Mouse (Mus musculus) heart, postnatal 25 days (tissue): Measurements from ENCODE around the gene Rrp9. TPM values are rescaled to one million over a fixed set of nuclear protein-coding genes. Genes with fewer than 3 reads are reported as not detected.

Source experiments
- DNase-seq: peaks from one replicate; pipeline ENCODE4 v3.0.0; 2022; ENCODE audit warnings: low spot score
- intact Hi-C: fragments of 180-260 bp; cut with DNase I; formaldehyde crosslinking; loops from one replicate; pipeline ENCODE4 v1.15.1; 2025
- total RNA-seq, 2 experiments: library from RNA; stranded (reverse); gene quantifications; 2 replicates each; pipeline ENCODE4 v1.2.3; 2021

Rrp9 gene
- total RNA-seq, 2 experiments from 2014 or later = 19.7 to 23.5 TPM

DNA sequence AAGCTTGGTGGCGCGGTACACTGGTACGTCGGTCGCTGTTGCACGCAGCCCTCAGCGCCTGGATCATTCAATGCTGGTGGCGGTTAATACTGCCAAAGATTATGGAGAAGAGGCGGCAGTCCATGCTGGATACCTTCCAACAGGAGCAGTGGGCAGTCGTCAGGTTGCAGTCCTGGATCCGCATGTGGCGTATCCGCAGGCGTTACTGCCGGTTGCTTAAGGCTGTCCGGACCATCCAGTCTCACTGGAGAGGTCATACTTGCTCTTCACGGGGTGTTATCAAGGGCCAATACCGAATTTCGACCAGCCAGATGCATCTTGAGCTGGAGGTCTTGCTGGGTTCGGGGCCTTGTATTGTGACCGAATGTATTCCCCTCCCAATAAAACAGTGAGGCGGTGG lies 26.1 kb downstream of the Rrp9 start:
- DNase-seq = no peak
- intact Hi-C loops = no loop called here

DNA sequence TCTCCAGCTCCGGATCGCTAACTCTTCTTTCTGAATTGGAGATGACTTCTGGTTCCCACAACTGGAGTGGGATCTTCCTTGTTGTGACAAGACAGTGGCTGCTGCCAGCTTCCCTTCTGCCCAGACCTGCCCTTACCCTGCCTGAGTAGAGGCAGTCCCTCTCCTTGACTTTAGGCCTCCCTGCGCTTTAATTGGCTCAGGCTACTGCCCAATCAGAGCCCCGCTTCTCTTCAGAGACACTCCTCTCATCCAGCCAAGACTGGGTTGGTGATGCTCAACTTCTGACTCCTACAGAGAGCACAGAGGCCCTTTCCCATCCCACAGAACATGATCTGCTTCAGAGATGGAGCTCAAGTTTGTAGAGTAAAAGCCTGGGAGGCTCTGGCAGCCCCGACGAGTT lies 28.5 kb downstream of the Rrp9 start:
- DNase-seq = no peak
- intact Hi-C loops = no loop called here

DNA sequence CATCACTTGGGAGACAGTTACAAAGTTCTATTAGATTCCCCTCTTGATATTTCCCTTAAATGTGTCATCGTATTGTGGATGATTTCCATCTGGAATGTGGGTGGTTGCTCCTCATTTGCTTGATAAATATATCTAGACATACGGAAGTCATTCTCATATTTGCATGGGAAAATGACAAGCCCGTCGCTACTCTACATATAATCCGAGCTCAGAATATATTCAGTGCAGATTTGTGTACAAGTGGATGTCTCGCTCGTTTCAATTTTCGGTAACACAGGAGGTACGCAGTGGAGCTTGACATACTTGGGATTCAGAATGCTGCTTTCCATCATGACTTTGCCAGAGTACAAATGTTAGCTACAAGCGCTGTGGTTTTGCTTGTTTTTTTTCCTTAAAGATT lies 33.6 kb downstream of the Rrp9 start:
- no peak for DNase-seq
- intact Hi-C loops = no loop called here

DNA sequence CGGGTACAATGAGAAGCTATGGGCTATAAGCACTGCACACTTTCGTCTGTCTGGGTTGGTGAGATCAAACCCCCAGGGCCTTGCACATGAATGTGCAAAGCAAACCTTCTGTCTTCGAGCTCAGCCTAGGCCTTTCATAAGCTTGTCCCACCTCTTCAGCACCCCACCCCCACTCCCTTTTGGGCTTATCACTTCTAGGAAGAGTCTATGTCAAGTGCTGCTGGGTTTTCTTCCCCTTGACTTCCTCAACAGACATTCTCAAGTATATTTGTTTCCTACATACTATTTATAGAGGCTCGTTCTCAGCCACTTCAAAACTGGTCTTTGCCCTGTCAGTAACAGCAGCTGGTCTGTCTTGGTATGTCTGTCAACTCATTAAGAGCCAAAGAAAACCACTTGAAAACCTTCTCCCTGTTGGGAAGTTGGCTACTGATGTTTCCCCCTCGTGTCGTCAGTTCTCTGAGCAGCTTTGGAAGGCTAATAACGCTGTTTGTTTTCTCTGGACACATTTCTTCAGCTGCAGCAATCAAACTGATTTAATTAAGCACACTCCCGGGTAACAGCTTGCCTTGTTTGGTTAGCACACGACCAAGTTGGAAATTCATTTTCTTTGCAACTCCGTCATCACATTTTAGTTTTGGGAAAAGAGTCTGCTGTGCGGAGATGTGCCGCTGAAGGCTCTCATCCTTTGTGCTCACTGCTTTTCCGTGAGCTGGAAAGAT lies 37.1 kb downstream of the Rrp9 start:
- intact Hi-C loops = no loop called here
- DNase-seq = no peak

DNA sequence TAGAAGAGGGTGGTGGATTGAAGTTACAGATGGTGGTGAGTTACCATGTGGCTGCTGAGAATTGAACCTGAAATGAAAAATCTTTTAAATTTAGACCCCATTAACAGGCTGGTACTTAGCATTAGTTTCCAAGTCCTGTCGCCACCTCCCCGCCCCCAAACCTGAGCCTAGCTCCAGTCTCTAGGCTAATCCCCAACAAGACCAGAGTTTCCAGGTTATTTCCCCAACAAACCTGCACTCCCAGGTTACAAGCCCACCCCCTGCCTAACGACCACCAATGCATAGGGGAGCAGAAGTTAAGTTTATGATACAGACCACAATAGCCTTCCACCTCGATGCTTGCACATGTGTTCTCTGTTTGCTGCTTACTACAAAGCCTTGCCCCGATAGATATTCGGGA lies 37.8 kb downstream of the Rrp9 start:
- intact Hi-C loops = no loop called here
- no peak for DNase-seq

DNA sequence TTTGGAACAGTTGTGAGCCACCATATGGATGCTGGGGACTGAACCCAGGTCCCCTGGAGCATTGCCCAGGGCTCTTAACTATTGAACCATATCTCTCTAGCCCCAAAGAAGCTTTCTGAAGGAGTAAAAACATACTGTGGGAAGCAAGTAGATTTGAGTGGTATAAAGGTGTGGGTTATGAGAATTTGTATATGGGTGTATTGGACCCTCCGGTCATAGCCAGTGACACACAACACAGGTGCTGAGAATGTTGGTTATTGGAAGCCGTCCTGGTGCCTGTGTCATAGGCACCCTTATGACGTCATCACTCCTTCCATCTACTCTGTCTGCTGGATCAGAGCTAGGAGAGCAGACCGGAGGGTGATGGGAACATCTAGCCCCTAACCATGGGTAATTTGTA lies 38.5 kb downstream of the Rrp9 start, which contains the start of gene Iqcf5:
TSS of gene Iqcf5 (plus strand) at position 301 of the 400 bp plus-strand sequence.
- intact Hi-C loops = no loop called here
- DNase-seq = no peak

DNA sequence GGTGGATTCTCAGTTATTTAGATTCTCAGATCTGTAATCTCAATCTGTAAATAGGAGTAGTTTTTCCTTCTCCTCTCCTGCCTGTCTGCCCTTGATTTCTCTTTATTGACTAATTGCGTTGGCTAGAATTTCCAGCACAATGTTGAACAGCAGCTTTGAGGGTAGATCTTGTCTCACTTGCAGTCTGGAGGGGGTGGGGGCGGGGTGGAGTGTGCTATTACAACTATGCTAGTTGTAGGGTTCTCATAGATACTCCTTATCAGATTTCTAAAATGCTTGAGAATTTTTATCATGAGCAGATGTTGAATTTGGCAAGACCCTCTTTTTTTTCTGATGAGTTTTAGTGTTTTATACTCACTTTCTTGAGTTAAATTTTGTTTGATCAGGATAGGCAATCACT lies 43.7 kb downstream of the Rrp9 start:
- no peak for DNase-seq
- intact Hi-C loops = no loop called here

DNA sequence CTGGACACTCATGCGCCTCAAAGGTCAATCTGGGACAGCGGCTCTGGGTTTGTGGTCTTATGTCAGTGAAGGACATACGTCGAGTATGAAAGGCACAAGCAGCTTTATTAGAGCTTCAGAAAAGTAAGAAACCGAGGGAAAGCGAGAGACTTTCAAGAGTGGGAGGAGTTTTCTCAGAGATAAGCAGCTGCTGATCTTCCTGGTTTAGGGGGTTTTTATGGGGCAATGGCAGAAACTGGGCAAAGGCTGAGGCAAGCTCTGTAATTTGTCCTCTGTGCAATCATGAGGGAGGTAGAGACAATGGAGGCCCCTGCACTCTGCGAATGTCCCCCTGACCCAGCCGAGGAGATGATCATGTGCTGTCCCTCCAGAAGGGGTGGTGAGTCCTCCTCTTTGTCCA lies 44.1 kb downstream of the Rrp9 start:
- intact Hi-C loops = no loop called here
- DNase-seq = no peak

DNA sequence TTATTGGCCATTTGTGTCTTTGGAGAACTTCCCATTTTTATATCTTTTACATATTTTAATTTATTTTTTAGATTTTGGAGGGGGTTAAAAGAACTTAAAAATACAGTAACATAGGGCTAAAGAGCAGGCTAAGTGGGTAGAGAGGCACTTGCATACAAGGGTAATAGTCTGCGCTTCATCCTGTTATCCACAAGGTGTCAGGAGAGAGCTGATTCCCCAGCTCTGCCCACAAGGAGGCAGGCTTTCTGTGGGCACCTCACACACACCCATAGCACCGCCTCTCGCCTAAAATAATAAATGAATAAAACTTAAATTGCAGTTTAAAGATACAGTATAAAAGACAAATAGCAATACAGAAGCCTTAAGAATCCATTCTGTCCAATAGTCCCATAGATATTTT lies 56.1 kb downstream of the Rrp9 start:
- DNase-seq = no peak

DNA sequence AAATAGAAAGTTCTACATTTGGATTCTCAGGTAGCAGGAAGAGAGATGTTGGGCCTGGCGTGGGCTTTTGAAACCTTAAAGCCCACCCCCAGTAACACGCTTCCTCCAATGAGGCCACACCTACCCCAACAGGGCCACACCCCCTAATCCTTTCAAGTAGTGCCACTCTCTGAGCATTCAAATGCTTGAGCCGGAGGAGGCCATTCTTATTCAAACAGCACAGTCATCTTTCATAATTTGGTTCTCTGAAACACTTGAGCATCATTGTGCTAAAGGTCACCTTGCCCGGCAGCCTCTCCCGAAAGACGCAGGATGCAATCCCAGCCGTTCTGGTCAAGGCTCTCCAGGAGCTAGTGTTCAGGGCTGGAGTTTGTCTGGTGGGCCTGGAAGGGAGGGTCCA lies 58.5 kb downstream of the Rrp9 start:
- no peak for DNase-seq
- intact Hi-C loops = no loop called here

More for the DNA sequence above, 56.1 kb downstream of the Rrp9 start:
- intact Hi-C loops = no loop called here

DNA sequence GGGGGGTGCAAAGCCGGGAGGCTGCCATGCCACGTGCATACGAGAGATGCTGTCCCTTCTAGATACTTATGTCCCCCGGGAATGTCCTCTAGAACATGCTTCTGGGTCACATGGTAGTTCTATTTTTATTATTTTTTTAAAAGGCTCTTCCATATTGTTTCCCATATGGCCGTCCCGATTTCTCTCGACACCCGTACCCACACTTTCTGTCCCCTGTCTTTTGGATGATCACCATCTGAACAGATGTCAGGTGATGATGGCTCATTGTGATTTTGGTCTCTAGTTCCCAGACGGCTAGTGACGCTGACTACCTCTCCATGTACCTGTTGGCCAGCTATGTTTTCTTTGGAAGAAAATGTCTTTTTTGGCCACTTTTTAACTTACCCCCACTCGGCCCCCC lies 59.2 kb downstream of the Rrp9 start:
- intact Hi-C loops = no loop called here
- no peak for DNase-seq

Other genes with a start within 250 kb of the Rrp9 start
- 100 to 1,000 TPM; 571 to 593 TPM for gene Alas1, start 227.3 kb upstream of the Rrp9 start, total RNA-seq
- gene Poc1a, start 194.9 kb upstream of the Rrp9 start, total RNA-seq = 1 to 10 TPM; 3.3 to 3.4 TPM
- gene Dusp7, start 107.3 kb upstream of the Rrp9 start, total RNA-seq = 10 to 100 TPM; 43.6 to 67.0 TPM
- 100 to 1,000 TPM; 296 to 309 TPM for gene Rpl29, start 46.5 kb upstream of the Rrp9 start, total RNA-seq
- 10 to 100 TPM; 22.4 to 28.6 TPM for gene Acy1, start 37.6 kb upstream of the Rrp9 start, total RNA-seq
- 1 to 10 TPM; 6.3 to 6.7 TPM for gene Abhd14b, start 28.5 kb upstream of the Rrp9 start, total RNA-seq
- 10 to 100 TPM; 20.2 to 21.3 TPM for gene Abhd14a, start 28.3 kb upstream of the Rrp9 start, total RNA-seq
- gene Pcbp4, start 22.7 kb upstream of the Rrp9 start, total RNA-seq = 10 to 100 TPM; 70.7 to 81.8 TPM
- gene Gpr62, start 10.0 kb upstream of the Rrp9 start, total RNA-seq = not detected
- gene Parp3, start 986 bp downstream of the Rrp9 start, total RNA-seq = 10 to 100 TPM; 30.1 to 33.5 TPM
- gene Iqcf1, start 24.0 kb downstream of the Rrp9 start, total RNA-seq = not detected
- gene Iqcf5, start 38.6 kb downstream of the Rrp9 start, total RNA-seq = not detected
- not detected for gene Iqcf3, start 85.7 kb downstream of the Rrp9 start, total RNA-seq
- gene Iqcf4, start 95.0 kb downstream of the Rrp9 start, total RNA-seq = not detected
- not detected for gene Iqcf6, start 150.6 kb downstream of the Rrp9 start, total RNA-seq
- not detected for gene Grm2, start 180.1 kb downstream of the Rrp9 start, total RNA-seq
- 10 to 100 TPM; 41.7 to 44.0 TPM for gene Tex264, start 210.0 kb downstream of the Rrp9 start, total RNA-seq